Mouse (Mus musculus): ENCODE results near the gene Ankk1.

DNA sequence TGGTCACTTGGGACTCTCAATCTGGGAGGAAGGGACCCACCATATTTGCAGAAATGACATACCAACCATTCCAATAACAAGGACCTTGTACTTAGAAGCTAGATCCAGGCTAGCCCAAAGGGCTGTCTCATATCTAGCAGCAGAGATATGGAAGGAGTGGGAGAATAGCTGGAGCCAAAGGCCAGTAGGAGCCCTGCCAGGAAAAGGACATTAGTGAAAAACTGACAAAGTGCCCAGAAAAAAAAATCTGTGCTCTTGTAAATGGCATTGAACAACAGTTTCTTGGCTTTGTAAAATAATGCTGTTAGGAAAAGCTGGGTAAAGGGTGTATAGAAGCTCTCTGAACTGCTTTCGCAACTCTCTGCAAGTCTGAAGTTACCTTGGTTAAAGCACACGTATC lies 52.9 kb downstream of the Ankk1 start:
- TF ChIP-seq CTCF (conservative IDR thresholded peaks at IDR 0.05; ENCODE audit: low read length) = no peak
- no peak for TF ChIP-seq NANOG (IDR thresholded peaks at IDR 0.05; ENCODE audit: borderline replicate concordance, low read length)

Data from E14TG2a.4 (cell line).